Mouse (Mus musculus): ENCODE data around the gene Trpv6. TPM values are rescaled to one million over a fixed set of nuclear protein-coding genes. Genes with fewer than 3 reads are reported as not detected.

Trpv6 gene
- 0.09 and 0.31 TPM in 2 replicates for polyA plus RNA-seq (2015; fragmentation: Nextera tagmentation; extraction: Ambion mirVana)

DNA sequence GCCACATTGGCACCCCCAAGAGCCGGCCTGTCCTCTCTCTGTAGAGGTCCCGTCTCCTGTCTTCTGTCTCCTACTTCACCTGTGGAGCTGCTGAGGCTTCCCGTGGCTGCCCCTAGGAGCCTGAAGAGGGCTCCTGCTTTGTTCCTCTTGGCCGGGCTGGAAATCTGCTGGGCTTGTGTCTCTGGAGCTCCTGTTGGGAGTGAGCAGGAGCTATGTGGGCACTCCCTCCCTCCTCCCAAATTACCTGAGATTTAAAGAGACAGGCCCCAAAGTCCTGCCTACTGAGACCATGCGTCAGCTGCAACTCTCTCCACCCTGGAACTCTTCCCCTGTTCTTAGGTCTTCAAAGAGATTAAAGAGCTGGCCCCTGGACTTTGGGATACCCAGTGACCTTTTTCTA lies at the start of gene Trpv6:
Trpv6 (minus strand) TSS at position 228 of the 400 bp plus-strand sequence.
- H3K36me3 ChIP-seq (ENCODE audit: control insufficient read depth, insufficient read depth): no peaks in the 10 kb centered on the region
- no peaks in the 10 kb centered on the region for H3K27me3 ChIP-seq (ENCODE audit: control insufficient read depth, insufficient read depth, low read length)
- WGBS: 17% methylated on average over 5 of the region's 5 CpGs
- no peak within 1 kb of the TSS for H3K4me2 ChIP-seq (ENCODE audit: low read depth, low read length)
- H3K27ac ChIP-seq (ENCODE audit: low read length): no peak within 1 kb of the TSS
- H3K4me3 ChIP-seq (ENCODE audit: low read length): no peak within 1 kb of the TSS
- no peak for ATAC-seq (replicated peaks; ENCODE audit: extremely low read depth, insufficient read depth, low FRiP score)
- no peaks in the 10 kb centered on the region for H3K4me1 ChIP-seq (ENCODE audit: control insufficient read depth, insufficient read depth, low read length)
- no peaks in the 10 kb centered on the region for H3K9me3 ChIP-seq (replicated peaks; ENCODE audit: control insufficient read depth, low read length)
- H3K9ac ChIP-seq (ENCODE audit: low read length): no peak within 1 kb of the TSS

DNA sequence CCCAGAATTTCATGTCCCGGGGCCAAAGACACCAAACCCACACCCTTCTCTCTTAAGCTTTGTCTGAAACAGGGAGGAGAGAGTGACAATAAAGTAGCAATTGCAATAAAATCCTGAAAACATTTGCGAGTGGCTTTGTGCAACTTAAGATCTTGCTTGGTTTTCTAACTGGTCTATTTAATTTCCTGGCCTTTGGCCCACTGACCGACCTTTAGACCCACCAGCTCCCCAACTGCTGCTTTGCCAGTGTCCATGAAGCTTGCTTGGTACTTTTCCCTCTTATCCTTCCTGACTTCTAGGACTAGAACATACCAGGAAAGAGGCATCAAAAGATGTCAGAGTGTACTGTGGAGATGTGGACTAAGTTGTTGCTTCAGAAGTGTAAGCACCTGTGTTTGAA lies 49.4 kb upstream of the Trpv6 start:
- WGBS: 76% methylated on average over 3 of the region's 3 CpGs
- H3K4me2 ChIP-seq (ENCODE audit: low read depth, low read length): no peak overlapping the region
- no peak overlapping the region for H3K9ac ChIP-seq (ENCODE audit: low read length)
- H3K9me3 ChIP-seq (replicated peaks; ENCODE audit: control insufficient read depth, low read length): no peaks in the 10 kb centered on the region
- H3K4me1 ChIP-seq (ENCODE audit: control insufficient read depth, insufficient read depth, low read length): no peaks in the 10 kb centered on the region
- no peaks in the 10 kb centered on the region for H3K36me3 ChIP-seq (ENCODE audit: control insufficient read depth, insufficient read depth)
- no peaks in the 10 kb centered on the region for H3K27me3 ChIP-seq (ENCODE audit: control insufficient read depth, insufficient read depth, low read length)
- no peak overlapping the region for H3K27ac ChIP-seq (ENCODE audit: low read length)
- H3K4me3 ChIP-seq (ENCODE audit: low read length): no peak overlapping the region
- no peak for ATAC-seq (replicated peaks; ENCODE audit: extremely low read depth, insufficient read depth, low FRiP score)

DNA sequence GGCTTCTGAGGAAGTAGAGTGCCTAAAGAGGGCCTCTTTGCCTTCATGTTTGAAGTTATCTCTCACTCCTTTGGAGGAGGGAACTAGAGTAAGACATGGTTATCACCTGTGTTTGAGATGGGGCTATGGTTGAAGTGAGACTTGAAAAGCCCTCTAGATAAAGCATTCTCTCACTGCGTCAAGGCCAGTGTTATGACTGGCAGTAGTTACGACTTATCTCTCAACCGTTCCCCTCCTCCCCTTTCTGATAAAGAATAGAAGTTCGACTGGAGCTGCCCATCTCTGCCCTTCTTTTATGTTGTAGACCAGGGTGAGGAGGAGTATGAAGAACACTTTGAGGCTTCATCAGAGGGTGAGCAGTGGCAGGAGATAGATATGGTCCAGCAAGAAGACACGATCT lies 48.7 kb upstream of the Trpv6 start:
- H3K36me3 ChIP-seq (ENCODE audit: control insufficient read depth, insufficient read depth): no peaks in the 10 kb centered on the region
- ATAC-seq (replicated peaks; ENCODE audit: extremely low read depth, insufficient read depth, low FRiP score): no peak

DNA sequence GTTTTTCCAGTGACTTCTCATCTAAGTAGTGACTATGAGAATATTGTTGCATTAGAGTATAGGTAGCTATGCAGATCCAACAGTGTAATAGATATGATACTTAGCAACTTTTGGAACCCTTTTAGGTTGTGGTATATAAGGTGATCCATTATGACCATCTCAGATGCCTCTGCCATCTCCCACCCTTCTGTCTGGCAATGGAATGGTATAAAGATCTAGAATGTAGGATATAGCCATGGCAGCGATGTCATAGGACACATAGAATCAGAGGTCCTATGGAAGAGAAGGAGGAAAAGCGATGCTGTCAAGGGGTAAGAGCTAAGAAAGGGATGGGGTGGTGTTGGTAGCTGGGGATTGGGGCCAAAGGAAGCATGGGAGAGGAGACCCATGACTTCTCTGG lies 47.9 kb upstream of the Trpv6 start, which contains the start of gene Llcfc1:
Llcfc1 (plus strand) TSS at position 301 of the 400 bp plus-strand sequence.
- H3K27me3 ChIP-seq (ENCODE audit: control insufficient read depth, insufficient read depth, low read length): no peaks in the 10 kb centered on the region
- ATAC-seq (replicated peaks; ENCODE audit: extremely low read depth, insufficient read depth, low FRiP score): no peak
- no peak within 1 kb of the TSS for H3K4me2 ChIP-seq (ENCODE audit: low read depth, low read length)
- H3K4me3 ChIP-seq (ENCODE audit: low read length): no peak within 1 kb of the TSS
- no peaks in the 10 kb centered on the region for H3K9me3 ChIP-seq (replicated peaks; ENCODE audit: control insufficient read depth, low read length)
- WGBS: 71% methylated on average over 2 of the region's 2 CpGs
- H3K4me1 ChIP-seq (ENCODE audit: control insufficient read depth, insufficient read depth, low read length): no peaks in the 10 kb centered on the region
- H3K27ac ChIP-seq (ENCODE audit: low read length): no peak within 1 kb of the TSS
- H3K36me3 ChIP-seq (ENCODE audit: control insufficient read depth, insufficient read depth): no peaks in the 10 kb centered on the region
- no peak within 1 kb of the TSS for H3K9ac ChIP-seq (ENCODE audit: low read length)

More for the DNA sequence above, 48.7 kb upstream of the Trpv6 start:
- H3K4me2 ChIP-seq (ENCODE audit: low read depth, low read length): no peak overlapping the region
- no peaks in the 10 kb centered on the region for H3K9me3 ChIP-seq (replicated peaks; ENCODE audit: control insufficient read depth, low read length)
- H3K27ac ChIP-seq (ENCODE audit: low read length): no peak overlapping the region
- H3K4me1 ChIP-seq (ENCODE audit: control insufficient read depth, insufficient read depth, low read length): no peaks in the 10 kb centered on the region
- no peak overlapping the region for H3K9ac ChIP-seq (ENCODE audit: low read length)
- no peak overlapping the region for H3K4me3 ChIP-seq (ENCODE audit: low read length)
- no peaks in the 10 kb centered on the region for H3K27me3 ChIP-seq (ENCODE audit: control insufficient read depth, insufficient read depth, low read length)
- WGBS: 45% methylated on average over 5 of the region's 5 CpGs

DNA sequence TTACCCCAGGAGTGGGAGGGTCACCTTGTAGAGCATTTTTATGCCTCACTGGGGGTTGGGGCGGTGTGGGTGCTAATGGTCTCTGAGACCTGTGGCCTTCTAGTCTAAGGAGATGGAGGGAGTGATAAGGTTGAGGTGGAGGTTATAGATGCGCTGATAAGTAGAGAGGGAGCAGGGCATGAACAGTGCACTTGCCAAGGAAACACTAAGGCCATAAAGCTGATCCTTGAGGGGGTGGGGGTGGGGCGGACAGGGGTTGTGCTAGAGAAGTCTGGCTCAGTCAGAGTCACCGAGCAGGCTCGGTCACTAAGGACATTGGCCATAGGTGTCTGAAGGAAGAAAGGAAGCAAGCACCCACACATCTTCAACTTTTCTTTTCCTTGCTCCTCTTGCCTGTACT lies 45.5 kb upstream of the Trpv6 start:
- WGBS: 73% methylated on average over 5 of the region's 5 CpGs
- Histone ChIP-seq H3K4me1 (ENCODE audit: control insufficient read depth, insufficient read depth, low read length) (no peaks in the 10 kb centered on the region), H3K9ac (ENCODE audit: low read length) (no peak overlapping the region), H3K9me3 (replicated peaks; ENCODE audit: control insufficient read depth, low read length) (no peaks in the 10 kb centered on the region), H3K36me3 (ENCODE audit: control insufficient read depth, insufficient read depth) (no peaks in the 10 kb centered on the region), H3K27me3 (ENCODE audit: control insufficient read depth, insufficient read depth, low read length) (no peaks in the 10 kb centered on the region), H3K4me2 (ENCODE audit: low read depth, low read length) (no peak overlapping the region), H3K27ac (ENCODE audit: low read length) (no peak overlapping the region), H3K4me3 (ENCODE audit: low read length) (no peak overlapping the region)
- no peak for ATAC-seq (replicated peaks; ENCODE audit: extremely low read depth, insufficient read depth, low FRiP score)

DNA sequence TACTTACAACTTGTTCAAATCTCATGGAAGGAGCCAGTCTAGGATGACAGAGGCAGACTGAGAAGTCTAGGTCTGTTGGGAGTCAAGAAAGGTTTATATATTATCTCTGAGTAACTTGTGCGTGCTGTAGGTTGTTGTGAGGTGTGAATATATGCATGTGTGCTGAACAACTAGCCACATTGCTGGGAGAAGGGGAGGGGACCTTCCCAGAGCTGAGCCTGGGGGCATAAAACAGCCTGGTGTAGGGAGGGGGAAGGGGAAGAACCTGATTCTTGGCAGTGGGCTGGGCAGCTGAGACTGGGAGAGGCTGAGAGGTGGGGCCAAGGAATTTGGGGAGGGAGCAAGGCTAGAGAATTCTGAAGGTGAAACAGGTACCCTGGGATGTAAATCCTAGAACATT lies 44.5 kb upstream of the Trpv6 start, which contains the start of gene Trpv5:
Trpv5 (minus strand) TSS at position 101 of the 400 bp plus-strand sequence.
- no peak within 1 kb of the TSS for H3K4me2 ChIP-seq (ENCODE audit: low read depth, low read length)
- H3K9me3 ChIP-seq (replicated peaks; ENCODE audit: control insufficient read depth, low read length): no peaks in the 10 kb centered on the region
- H3K4me1 ChIP-seq (ENCODE audit: control insufficient read depth, insufficient read depth, low read length): no peaks in the 10 kb centered on the region
- H3K27me3 ChIP-seq (ENCODE audit: control insufficient read depth, insufficient read depth, low read length): no peaks in the 10 kb centered on the region
- H3K9ac ChIP-seq (ENCODE audit: low read length): no peak within 1 kb of the TSS
- 68% methylated on average over 1 of the region's 1 CpGs for WGBS
- ATAC-seq (replicated peaks; ENCODE audit: extremely low read depth, insufficient read depth, low FRiP score): no peak
- H3K4me3 ChIP-seq (ENCODE audit: low read length): no peak within 1 kb of the TSS
- H3K36me3 ChIP-seq (ENCODE audit: control insufficient read depth, insufficient read depth): no peaks in the 10 kb centered on the region
- no peak within 1 kb of the TSS for H3K27ac ChIP-seq (ENCODE audit: low read length)

DNA sequence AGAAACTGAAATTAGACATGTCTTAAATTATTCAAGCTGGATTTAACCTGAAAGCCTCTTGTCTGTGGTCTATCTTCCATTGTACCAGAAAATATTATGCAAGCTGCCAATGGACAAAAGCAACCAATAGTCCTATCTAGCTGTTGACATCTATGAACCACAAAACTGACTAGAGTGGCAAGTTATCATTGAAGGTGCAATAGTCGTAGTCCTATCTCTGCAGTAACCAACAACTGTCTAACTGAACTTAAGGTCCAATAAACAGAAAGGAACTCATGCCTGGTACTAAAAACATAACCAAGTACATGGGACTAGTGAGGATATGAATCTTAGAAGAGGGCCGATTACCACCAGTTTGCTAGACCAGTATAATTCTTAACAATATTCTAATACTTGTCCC lies 40.3 kb upstream of the Trpv6 start:
- Histone ChIP-seq H3K4me2 (ENCODE audit: low read depth, low read length) (no peak overlapping the region), H3K4me1 (ENCODE audit: control insufficient read depth, insufficient read depth, low read length) (no peaks in the 10 kb centered on the region), H3K27ac (ENCODE audit: low read length) (no peak overlapping the region), H3K9me3 (replicated peaks; ENCODE audit: control insufficient read depth, low read length) (no peaks in the 10 kb centered on the region; the same call in 1 of the 2 replicates), H3K9ac (ENCODE audit: low read length) (no peak overlapping the region), H3K27me3 (ENCODE audit: control insufficient read depth, insufficient read depth, low read length) (no peaks in the 10 kb centered on the region), H3K36me3 (ENCODE audit: control insufficient read depth, insufficient read depth) (no peaks in the 10 kb centered on the region), H3K4me3 (ENCODE audit: low read length) (no peak overlapping the region)
- 74% methylated on average over 2 of the region's 2 CpGs for WGBS
- no peak for ATAC-seq (replicated peaks; ENCODE audit: extremely low read depth, insufficient read depth, low FRiP score)

DNA sequence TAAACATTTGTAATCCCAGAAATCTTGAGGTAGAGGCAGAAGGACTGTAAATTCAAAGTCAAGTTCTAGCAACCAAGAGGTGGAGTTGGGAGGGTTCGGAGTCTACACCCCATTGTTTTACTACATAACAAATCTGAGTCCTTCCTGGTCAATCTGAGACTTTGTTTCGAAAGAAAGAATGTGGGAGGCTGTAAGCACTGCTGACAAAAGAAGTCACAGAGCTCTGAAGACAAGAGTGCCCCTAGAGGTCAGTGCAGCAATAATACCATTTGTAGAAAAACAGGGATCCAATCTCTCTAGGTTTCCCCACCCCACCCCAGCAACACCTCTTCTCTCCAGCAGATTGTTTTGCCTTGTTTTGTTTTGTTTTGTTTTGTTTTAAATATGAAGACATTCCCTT lies 26.1 kb upstream of the Trpv6 start:
- Histone ChIP-seq H3K36me3 (ENCODE audit: control insufficient read depth, insufficient read depth) (no peaks in the 10 kb centered on the region), H3K9me3 (replicated peaks; ENCODE audit: control insufficient read depth, low read length) (no peaks in the 10 kb centered on the region), H3K4me3 (ENCODE audit: low read length) (no peak overlapping the region), H3K9ac (ENCODE audit: low read length) (no peak overlapping the region), H3K4me1 (ENCODE audit: control insufficient read depth, insufficient read depth, low read length) (no peaks in the 10 kb centered on the region), H3K27me3 (ENCODE audit: control insufficient read depth, insufficient read depth, low read length) (no peaks in the 10 kb centered on the region), H3K27ac (ENCODE audit: low read length) (no peak overlapping the region), H3K4me2 (ENCODE audit: low read depth, low read length) (no peak overlapping the region)
- WGBS: 44% methylated on average over 2 of the region's 2 CpGs
- ATAC-seq (replicated peaks; ENCODE audit: extremely low read depth, insufficient read depth, low FRiP score): no peak

DNA sequence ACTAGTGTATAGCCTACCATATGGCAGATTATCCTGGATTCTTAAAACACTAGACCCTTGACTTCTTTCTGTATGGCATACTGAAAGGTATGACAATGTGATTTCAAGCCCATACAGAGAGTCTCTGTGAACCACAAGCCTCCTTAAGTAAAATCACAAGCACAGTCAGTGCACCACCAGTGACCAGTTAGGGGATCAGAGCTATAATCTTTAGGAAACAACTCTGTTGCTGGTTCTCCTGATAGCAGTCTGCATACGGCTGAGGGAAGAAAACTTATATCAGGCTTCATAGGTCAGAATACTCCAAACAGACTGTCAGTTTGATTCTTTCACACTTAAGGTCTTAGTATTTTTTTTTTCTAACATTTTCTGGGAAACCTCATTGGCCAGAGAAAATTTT lies 22.3 kb upstream of the Trpv6 start:
- H3K4me1 ChIP-seq (ENCODE audit: control insufficient read depth, insufficient read depth, low read length): no peaks in the 10 kb centered on the region
- H3K27ac ChIP-seq (ENCODE audit: low read length): no peak overlapping the region
- WGBS: 52% methylated on average over 1 of the region's 1 CpGs
- H3K4me2 ChIP-seq (ENCODE audit: low read depth, low read length): no peak overlapping the region
- H3K9ac ChIP-seq (ENCODE audit: low read length): no peak overlapping the region
- no peak overlapping the region for H3K4me3 ChIP-seq (ENCODE audit: low read length)
- H3K36me3 ChIP-seq (ENCODE audit: control insufficient read depth, insufficient read depth): no peaks in the 10 kb centered on the region
- H3K9me3 ChIP-seq (replicated peaks; ENCODE audit: control insufficient read depth, low read length): no peaks in the 10 kb centered on the region
- no peak for ATAC-seq (replicated peaks; ENCODE audit: extremely low read depth, insufficient read depth, low FRiP score)
- H3K27me3 ChIP-seq (ENCODE audit: control insufficient read depth, insufficient read depth, low read length): no peaks in the 10 kb centered on the region

Data from heart, embryonic 16.5 days (tissue).